Mouse (Mus musculus) adrenal gland, adult 10 weeks (tissue): Measurements from ENCODE around the gene Klhl12. TPM values are rescaled to one million over a fixed set of nuclear protein-coding genes. Genes with fewer than 3 reads are reported as not detected.

Experiments used
- polyA plus RNA-seq: library from polyadenylated mRNA; stranded (reverse); fragments of 350-450 nt; fragmentation: Illumina TruSeq; extraction: RNeasy Lipid Tissue Mini Kit (QIAGEN cat#74804); gene quantifications from one replicate; pipeline ENCODE4 v1.2.3, GENCODE M21; 2014; ENCODE audit warnings: low read depth, low replicate concordance

Gene Klhl12
- 35.5 TPM for polyA plus RNA-seq

GRCm38 (mm10) chr1:134454904-134455824 is at the start of gene Klhl12:
TSS of gene Klhl12 (plus strand) at chr1:134455531.

DNA sequence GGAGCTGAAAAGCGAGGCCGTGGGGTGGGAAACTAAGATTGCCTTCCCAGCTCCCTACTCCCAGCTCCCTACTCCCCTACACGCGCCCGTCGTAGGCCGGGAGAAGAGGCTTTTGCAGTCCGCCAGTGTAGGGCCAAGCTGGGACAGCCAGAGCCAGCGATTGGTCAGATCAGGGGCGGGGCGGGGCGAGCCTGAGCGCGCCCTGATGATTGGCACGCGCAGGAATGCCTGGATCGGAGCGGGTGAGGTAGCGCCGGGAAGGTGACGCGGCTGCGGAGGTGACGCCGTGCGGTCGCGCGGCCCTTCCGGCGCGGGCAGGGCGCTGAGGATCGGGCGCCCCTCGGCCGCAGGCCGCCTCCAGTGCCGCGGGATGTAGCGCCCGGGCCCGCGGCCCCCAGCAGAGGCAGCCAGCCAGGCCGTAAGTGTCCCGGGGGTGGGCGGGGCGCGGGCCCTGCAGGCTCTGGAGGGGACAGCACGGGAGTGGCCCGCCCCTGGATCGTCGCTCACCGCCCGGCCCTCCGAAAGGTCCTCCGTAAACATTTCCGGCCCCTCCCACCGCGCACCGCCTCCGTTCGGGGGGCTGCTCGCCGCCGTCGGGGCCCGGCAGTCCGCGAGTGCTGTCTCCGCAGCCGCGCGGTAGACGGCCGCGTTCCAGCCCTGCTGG is 40.0 kb upstream of the Klhl12 start, which contains the start of gene Adipor1:
Gene Adipor1 (plus strand): TSS at position 211 of the 664 bp plus-strand sequence.

DNA sequence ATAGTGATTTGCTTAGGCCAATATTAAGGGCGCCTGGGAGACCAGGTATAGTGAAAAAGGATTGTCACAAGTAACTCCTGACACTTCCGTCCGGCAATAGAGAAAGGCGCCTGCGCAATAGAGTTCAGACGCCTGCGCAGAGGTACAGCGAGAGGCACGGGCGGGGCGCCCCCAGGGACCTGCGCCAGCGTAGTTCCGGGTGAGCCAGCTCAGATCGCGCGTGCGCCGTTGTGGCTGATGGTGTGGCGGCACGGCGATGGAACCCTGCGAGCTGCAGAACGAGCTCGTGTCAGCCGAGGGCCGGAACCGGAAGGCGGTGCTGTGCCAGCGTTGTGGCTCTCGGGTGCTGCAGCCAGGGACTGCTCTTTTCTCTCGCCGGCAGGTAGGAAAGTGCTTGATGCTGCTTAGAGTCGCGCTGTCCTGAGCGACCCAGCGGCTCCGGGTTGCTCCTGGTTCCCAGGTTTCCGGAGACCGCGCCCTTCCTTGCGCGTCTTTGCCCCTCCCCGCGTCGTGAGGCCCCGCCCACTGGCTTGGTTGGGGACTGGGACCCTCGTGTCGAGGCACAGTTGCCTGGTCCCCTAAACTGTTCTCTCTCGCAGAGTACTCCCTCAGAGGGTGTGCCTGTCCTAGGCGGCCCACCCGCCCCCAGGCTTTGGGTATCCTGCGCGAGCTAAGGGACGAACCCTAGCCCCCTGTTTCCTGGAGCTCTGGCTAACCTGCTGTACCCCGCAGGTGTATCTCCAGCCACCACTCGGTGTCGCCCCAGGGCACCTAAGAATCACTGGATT is 39.3 kb downstream of the Klhl12 start, which contains the start of gene Rabif:
Gene Rabif (plus strand): TSS at position 221 of the 788 bp plus-strand sequence.

Other genes with a start within 250 kb of the Klhl12 start
- 109 TPM for gene Adora1, start 220.1 kb upstream of the Klhl12 start, polyA plus RNA-seq
- not detected for gene Myog, start 165.5 kb upstream of the Klhl12 start, polyA plus RNA-seq
- gene Ppfia4, start 122.6 kb upstream of the Klhl12 start, polyA plus RNA-seq = not detected
- gene Tmem183a, start 93.6 kb upstream of the Klhl12 start, polyA plus RNA-seq = 53.5 TPM
- not detected for gene 4933406M09Rik, start 69.6 kb upstream of the Klhl12 start, polyA plus RNA-seq
- 27.2 TPM for gene Cyb5r1, start 50.0 kb upstream of the Klhl12 start, polyA plus RNA-seq
- gene Adipor1, start 40.2 kb upstream of the Klhl12 start, polyA plus RNA-seq = 92.5 TPM
- gene Rabif, start 39.1 kb downstream of the Klhl12 start, polyA plus RNA-seq = 67.6 TPM
- gene Mgat4e, start 94.2 kb downstream of the Klhl12 start, polyA plus RNA-seq = not detected
- 21.9 TPM for gene Kdm5b, start 104.6 kb downstream of the Klhl12 start, polyA plus RNA-seq
- not detected for gene Syt2, start 191.1 kb downstream of the Klhl12 start, polyA plus RNA-seq